Mouse (Mus musculus): ENCODE measurements around the gene Ap3m1. TPM values are rescaled to one million over a fixed set of nuclear protein-coding genes. Genes with fewer than 3 reads are reported as not detected.

Gene Ap3m1
- total and polyA plus RNA-seq, 2 experiments from 2014 or later = 50.1 to 67.6 TPM

- no peak overlapping the region for H3K9ac ChIP-seq (replicated peaks; ENCODE audit: low read length, poor library complexity, severe bottlenecking)
- ATAC-seq (ENCODE audit: low FRiP score) = no peak
Observed at GRCm38 (mm10) chr14:20994475-20994874, 57.8 kb downstream of the Ap3m1 start.

GRCm38 (mm10) chr14:20993067-20993691 is 59.1 kb downstream of the Ap3m1 start:
- peak; percentile 89 for TF ChIP-seq CTCF (IDR thresholded peaks at IDR 0.05)
- DNase-seq (ENCODE audit: low spot score) (peak; percentile 75), ATAC-seq (ENCODE audit: low FRiP score) (no peak; the same call in 1 of the 2 replicates)
- 48% methylated on average over 3 of the region's 3 CpGs for WGBS
- H3K9ac ChIP-seq (replicated peaks; ENCODE audit: low read length, poor library complexity, severe bottlenecking) = no peak overlapping the region
- no peaks in the 10 kb centered on the region for H3K9me3 ChIP-seq (ENCODE audit: low read length)
- no peaks in the 10 kb centered on the region for H3K27me3 ChIP-seq (ENCODE audit: insufficient read depth, low read length)
- H3K4me1 ChIP-seq (ENCODE audit: insufficient read depth, low read length) = no peaks in the 10 kb centered on the region
- no peak overlapping the region for H3K4me2 ChIP-seq (ENCODE audit: low read depth, low read length, poor library complexity, severe bottlenecking)
- H3K27ac ChIP-seq (ENCODE audit: low read depth, low read length) = no peak overlapping the region
- H3K36me3 ChIP-seq (ENCODE audit: insufficient read depth, low read length) = no peaks in the 10 kb centered on the region
- H3K4me3 ChIP-seq (ENCODE audit: low read depth, low read length) = no peak overlapping the region

More at GRCm38 (mm10) chr14:20994475-20994874, 57.8 kb downstream of the Ap3m1 start:
- Histone ChIP-seq H3K36me3 (ENCODE audit: insufficient read depth, low read length) (no peaks in the 10 kb centered on the region), H3K27me3 (ENCODE audit: insufficient read depth, low read length) (no peaks in the 10 kb centered on the region), H3K4me1 (ENCODE audit: insufficient read depth, low read length) (no peaks in the 10 kb centered on the region), H3K4me2 (ENCODE audit: low read depth, low read length, poor library complexity, severe bottlenecking) (no peak overlapping the region), H3K27ac (ENCODE audit: low read depth, low read length) (no peak overlapping the region), H3K9me3 (ENCODE audit: low read length) (no peaks in the 10 kb centered on the region), H3K4me3 (ENCODE audit: low read depth, low read length) (no peak overlapping the region)
- no peak for DNase-seq (ENCODE audit: low spot score)
- no peak for TF ChIP-seq CTCF (IDR thresholded peaks at IDR 0.05)
- 77% methylated on average over 3 of the region's 3 CpGs for WGBS

GRCm38 (mm10) chr14:20991492-20991891 is 60.8 kb downstream of the Ap3m1 start:
- H3K4me3 ChIP-seq (ENCODE audit: low read depth, low read length) = no peak overlapping the region
- TF ChIP-seq CTCF (IDR thresholded peaks at IDR 0.05) = no peak
- WGBS = 89% methylated on average over 1 of the region's 1 CpGs

GRCm38 (mm10) chr14:20985482-20985881 is 66.8 kb downstream of the Ap3m1 start:
- TF ChIP-seq CTCF (IDR thresholded peaks at IDR 0.05) = no peak
- Histone ChIP-seq H3K4me3 (ENCODE audit: low read depth, low read length) (no peak overlapping the region), H3K27me3 (ENCODE audit: insufficient read depth, low read length) (no peaks in the 10 kb centered on the region), H3K27ac (ENCODE audit: low read depth, low read length) (no peak overlapping the region), H3K9me3 (ENCODE audit: low read length) (no peaks in the 10 kb centered on the region), H3K9ac (replicated peaks; ENCODE audit: low read length, poor library complexity, severe bottlenecking) (no peak overlapping the region), H3K4me1 (ENCODE audit: insufficient read depth, low read length) (no peaks in the 10 kb centered on the region), H3K36me3 (ENCODE audit: insufficient read depth, low read length) (0 out of 2 replicates have a peak, but pooled peaks cover 3% of the 10 kb centered on the region), H3K4me2 (ENCODE audit: low read depth, low read length, poor library complexity, severe bottlenecking) (no peak overlapping the region)
- ATAC-seq (ENCODE audit: low FRiP score) (no peak), DNase-seq (ENCODE audit: low spot score) (no peak)
- 82% methylated on average over 3 of the region's 3 CpGs for WGBS

More at GRCm38 (mm10) chr14:20991492-20991891, 60.8 kb downstream of the Ap3m1 start:
- Histone ChIP-seq H3K9me3 (ENCODE audit: low read length) (no peaks in the 10 kb centered on the region), H3K27me3 (ENCODE audit: insufficient read depth, low read length) (no peaks in the 10 kb centered on the region), H3K36me3 (ENCODE audit: insufficient read depth, low read length) (no peaks in the 10 kb centered on the region), H3K9ac (replicated peaks; ENCODE audit: low read length, poor library complexity, severe bottlenecking) (no peak overlapping the region), H3K4me2 (ENCODE audit: low read depth, low read length, poor library complexity, severe bottlenecking) (no peak overlapping the region), H3K27ac (ENCODE audit: low read depth, low read length) (no peak overlapping the region), H3K4me1 (ENCODE audit: insufficient read depth, low read length) (no peaks in the 10 kb centered on the region)
- ATAC-seq (ENCODE audit: low FRiP score) = no peak
- no peak for DNase-seq (ENCODE audit: low spot score)

GRCm38 (mm10) chr14:20983832-20984231 is 68.5 kb downstream of the Ap3m1 start:
- H3K27me3 ChIP-seq (ENCODE audit: insufficient read depth, low read length) = no peaks in the 10 kb centered on the region
- WGBS = 27% methylated on average over 2 of the region's 2 CpGs
- DNase-seq (ENCODE audit: low spot score) = peak; percentile 69

More at GRCm38 (mm10) chr14:20983832-20984231, 68.5 kb downstream of the Ap3m1 start:
- no peak for ATAC-seq (ENCODE audit: low FRiP score)
- Histone ChIP-seq H3K4me1 (ENCODE audit: insufficient read depth, low read length) (no peaks in the 10 kb centered on the region), H3K9ac (replicated peaks; ENCODE audit: low read length, poor library complexity, severe bottlenecking) (no peak overlapping the region), H3K4me3 (ENCODE audit: low read depth, low read length) (no peak overlapping the region), H3K27ac (ENCODE audit: low read depth, low read length) (no peak overlapping the region), H3K36me3 (ENCODE audit: insufficient read depth, low read length) (0 out of 2 replicates have a peak, but pooled peaks cover 3% of the 10 kb centered on the region), H3K9me3 (ENCODE audit: low read length) (no peaks in the 10 kb centered on the region), H3K4me2 (ENCODE audit: low read depth, low read length, poor library complexity, severe bottlenecking) (no peak overlapping the region)
- TF ChIP-seq CTCF (IDR thresholded peaks at IDR 0.05) = no peak

Other genes with a start within 250 kb of the Ap3m1 start
- 0.93 and 2.1 TPM in 2 replicates for gene Plau, start 215.8 kb downstream of the Ap3m1 start, total RNA-seq (2014; rRNA removed)
- gene Plau, start 215.8 kb downstream of the Ap3m1 start, polyA plus RNA-seq (2015; fragmentation: Nextera tagmentation; extraction: Ambion mirVana) = 0.27 and 0.44 TPM in 2 replicates
- gene Vcl, start 123.1 kb downstream of the Ap3m1 start, total RNA-seq (2014; rRNA removed) = 21.6 and 25.7 TPM in 2 replicates
- 8.1 and 8.6 TPM in 2 replicates for gene Vcl, start 123.1 kb downstream of the Ap3m1 start, polyA plus RNA-seq (2015; fragmentation: Nextera tagmentation; extraction: Ambion mirVana)
- gene Adk, start 66 bp upstream of the Ap3m1 start, total RNA-seq (2014; rRNA removed) = 25.3 and 27.3 TPM in 2 replicates
- gene Adk, start 66 bp upstream of the Ap3m1 start, polyA plus RNA-seq (2015; fragmentation: Nextera tagmentation; extraction: Ambion mirVana) = 48.3 and 50.6 TPM in 2 replicates

Measured in midbrain, postnatal 0 days (tissue).